Mouse (Mus musculus) E14TG2a.4 (cell line): ENCODE measurements at regions not wholly inside any gene's neighbourhood (a gene's known extent, or its start where the extent isn't known, plus 50 kb on each side); places are given as distances from the start of the nearest gene placed in this dataset.
"Not testable (repeated sequence)": the region's sequence is repeated elsewhere in the genome, so short reads cannot be mapped to it uniquely, and the experiment has no call there.

Experiments used
- H3K27me3 ChIP-seq: 2 replicates; pipeline ENCODE4 v1.6.1; 2014; ENCODE audit warnings: low read length, control low read depth; ENCODE audit not compliant: insufficient read depth
- H3K36me3 ChIP-seq: 2 replicates; pipeline ENCODE4 v1.6.1; 2014; ENCODE audit warnings: low read length, control low read depth; ENCODE audit not compliant: insufficient read depth
- H3K4me1 ChIP-seq: replicated peaks from 2 replicates; pipeline ENCODE4 v1.6.1; 2014; ENCODE audit warnings: low read depth, low read length, control low read depth
- H3K4me3 ChIP-seq: replicated peaks from 2 replicates; pipeline ENCODE4 v1.5.1; 2014; ENCODE audit warnings: mild to moderate bottlenecking, low read length
- H3K9me3 ChIP-seq: 2 replicates; pipeline ENCODE4 v1.6.1; 2014; ENCODE audit warnings: low read length, control low read depth
- CTCF ChIP-seq: conservative IDR thresholded peaks from 2 replicates; pipeline ENCODE4 v1.5.1; 2014; ENCODE audit warnings: low read length
- NANOG ChIP-seq: IDR thresholded peaks from 2 replicates; pipeline ENCODE4 v1.6.1; 2014; ENCODE audit warnings: borderline replicate concordance, low read length, mixed read lengths
- POU5F1 ChIP-seq: IDR thresholded peaks from 2 replicates; pipeline ENCODE4 v1.6.1; 2014; ENCODE audit warnings: low read length, borderline replicate concordance

- TF ChIP-seq POU5F1 = no peak
- no peak for TF ChIP-seq NANOG
- TF ChIP-seq CTCF = no peak
- no peaks in the 10 kb centered on the region for H3K4me1 ChIP-seq
- H3K36me3 ChIP-seq = no peaks in the 10 kb centered on the region
- no peak overlapping the region for H3K4me3 ChIP-seq
- no peaks in the 10 kb centered on the region for H3K27me3 ChIP-seq
- H3K9me3 ChIP-seq = no peaks in the 10 kb centered on the region
Measured at GRCm38 (mm10) chr14:9400861-9401260, 734.8 kb upstream of the 4930452B06Rik start.

- peaks cover 5% of the 10 kb centered on the region for H3K4me1 ChIP-seq
- no peaks in the 10 kb centered on the region for H3K27me3 ChIP-seq
- no peaks in the 10 kb centered on the region for H3K36me3 ChIP-seq
- TF ChIP-seq CTCF = peak; percentile 71
- no peak for TF ChIP-seq NANOG
- no peak overlapping the region for H3K4me3 ChIP-seq
- no peaks in the 10 kb centered on the region for H3K9me3 ChIP-seq
Measured at GRCm38 (mm10) chr14:9393271-9393771, 727.3 kb upstream of the 4930452B06Rik start.

- not testable (repeated sequence) for H3K9me3 ChIP-seq, H3K4me1 ChIP-seq, H3K27me3 ChIP-seq, H3K4me3 ChIP-seq, H3K36me3 ChIP-seq
Measured at GRCm38 (mm10) chr14:9389878-9390536, 724.0 kb upstream of the 4930452B06Rik start.

GRCm38 (mm10) chr14:9389180-9389579 is 723.1 kb upstream of the 4930452B06Rik start:
- Histone ChIP-seq H3K36me3 (no peaks in the 10 kb centered on the region), H3K4me1 (peaks cover 5% of the 10 kb centered on the region), H3K27me3 (no peaks in the 10 kb centered on the region), H3K9me3 (no peaks in the 10 kb centered on the region), H3K4me3 (no peak overlapping the region)
- no peak for TF ChIP-seq POU5F1
- TF ChIP-seq CTCF = no peak
- no peak for TF ChIP-seq NANOG
